Mouse (Mus musculus): ENCODE results near the gene Uchl3. TPM values are rescaled to one million over a fixed set of nuclear protein-coding genes. Genes with fewer than 3 reads are reported as not detected.

Gene Uchl3
- 10 to 100 TPM; 10.7 to 11.2 TPM for total RNA-seq (2023)

DNA sequence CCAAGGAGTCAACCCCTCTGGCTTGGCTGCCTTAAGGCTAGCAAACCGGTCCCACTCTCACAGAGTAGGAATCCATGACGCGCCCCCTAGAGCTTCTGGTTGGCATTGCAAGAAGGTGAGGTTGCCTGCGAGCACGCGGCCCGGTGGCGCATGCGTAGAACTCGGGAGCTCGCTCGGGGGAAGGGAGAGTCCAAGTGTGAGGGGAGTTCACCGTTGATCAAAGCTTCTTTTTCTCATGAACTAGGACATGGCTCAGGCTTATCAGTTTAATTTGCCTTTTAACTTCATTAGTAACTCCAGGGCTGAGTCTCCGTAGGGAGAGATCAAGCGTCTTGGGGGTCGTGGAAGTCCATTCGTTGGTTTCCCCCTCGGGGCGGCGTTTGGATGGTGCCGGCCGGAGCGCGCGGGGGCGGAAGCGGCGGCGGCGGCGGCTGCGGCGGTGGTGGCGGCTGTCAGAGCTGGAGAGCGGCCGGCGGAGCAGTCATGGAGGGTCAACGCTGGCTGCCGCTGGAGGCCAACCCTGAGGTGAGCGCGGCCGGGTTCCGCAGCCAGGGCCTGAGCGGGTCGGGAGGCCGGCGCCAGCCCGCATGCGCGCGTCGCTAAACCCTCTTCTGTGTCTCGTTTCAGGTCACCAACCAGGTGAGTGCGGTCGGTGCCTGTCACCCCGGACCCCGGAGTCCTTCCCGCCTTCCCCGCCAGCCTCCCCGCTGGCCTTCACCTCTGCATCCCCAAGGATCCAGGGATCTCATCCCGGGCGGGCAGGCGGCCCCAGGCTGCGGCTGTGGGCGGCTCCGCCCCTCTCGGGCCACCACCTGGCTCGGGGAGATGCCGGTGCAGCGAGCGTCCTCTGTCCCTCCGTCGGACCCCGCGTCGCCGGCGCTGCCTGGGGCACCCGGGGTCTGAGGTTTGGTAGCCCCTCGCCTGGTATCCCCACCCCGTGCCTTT is at the start of gene Uchl3:
Uchl3 (plus strand) TSS at position 387 of the 945 bp plus-strand sequence.

DNA sequence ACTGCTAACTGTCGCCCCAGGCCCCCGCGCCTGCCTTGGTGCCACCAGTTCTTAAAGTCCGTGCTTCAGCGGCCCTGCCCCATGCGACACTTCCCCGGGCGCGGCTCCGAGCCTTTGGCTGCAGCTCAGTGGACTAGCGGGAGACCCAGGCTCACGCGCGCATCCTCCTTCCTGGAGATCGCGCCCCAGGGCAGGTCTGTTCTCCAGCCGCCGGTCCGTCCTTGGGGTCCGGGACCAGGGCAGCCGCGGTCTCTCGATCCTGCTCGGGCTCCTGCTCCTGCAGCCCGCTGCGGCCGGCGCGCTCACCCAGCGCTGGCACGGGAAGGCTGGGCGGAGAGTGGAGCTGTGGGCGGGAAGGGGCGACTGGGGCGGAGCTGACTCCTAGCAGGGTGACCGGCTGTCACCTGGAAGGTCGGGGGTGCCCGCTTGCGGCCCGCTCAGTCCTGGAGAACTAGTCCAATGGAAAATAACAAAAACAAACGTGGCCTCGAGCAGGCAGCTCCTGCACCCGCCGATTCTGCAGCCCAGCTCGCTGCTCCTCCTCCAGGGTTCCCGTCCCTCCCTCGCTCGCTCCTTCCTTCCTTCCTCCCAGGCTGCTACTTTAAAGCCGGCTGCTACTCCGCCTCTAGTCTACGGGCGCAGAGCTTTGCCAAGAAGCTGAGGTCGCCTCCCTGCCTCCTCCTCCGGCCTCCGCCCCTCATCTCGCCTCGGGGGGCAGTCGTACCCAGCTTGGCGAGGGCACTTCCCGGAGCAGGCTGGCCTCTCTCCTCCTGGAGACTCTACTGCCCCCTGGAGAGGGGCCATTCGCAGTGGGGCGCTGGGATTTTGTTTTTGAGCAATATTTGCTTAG is 45.0 kb upstream of the Uchl3 start, which contains the start of gene Tbc1d4:
Tbc1d4 (minus strand) TSS at position 673 of the 850 bp plus-strand sequence.

DNA sequence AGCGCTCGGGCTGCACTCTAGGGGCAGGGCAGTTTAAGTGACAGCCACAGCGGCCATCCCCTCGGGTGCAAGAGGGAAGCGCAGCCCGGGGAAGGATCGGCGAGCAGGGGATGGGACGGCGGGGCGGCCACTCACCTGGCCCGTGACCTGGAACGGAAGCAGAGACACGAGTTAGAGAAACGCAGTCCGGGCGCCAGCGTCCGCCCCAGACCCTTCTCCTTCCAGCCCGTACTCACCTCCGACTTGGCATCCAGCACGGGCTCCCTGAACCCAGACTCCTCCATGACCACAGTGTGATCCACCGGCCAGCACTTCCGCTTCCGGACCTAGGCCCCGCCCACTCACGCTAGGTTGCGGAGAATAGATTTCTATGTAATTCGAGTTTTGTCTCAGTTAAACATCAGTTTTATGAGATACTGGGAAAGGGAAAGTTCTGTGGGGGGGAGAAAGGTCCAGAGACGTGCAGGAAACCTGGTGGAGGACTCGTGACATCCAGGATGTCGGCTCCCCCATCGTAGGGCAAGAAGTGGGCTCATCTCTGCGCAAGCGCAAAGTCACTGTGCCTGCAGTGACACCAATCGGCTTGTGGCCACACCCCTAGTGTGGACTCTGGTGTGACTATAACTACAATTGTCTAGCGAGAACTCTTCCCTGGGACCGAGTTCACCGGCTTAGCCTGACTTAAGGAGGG is 13.5 kb upstream of the Uchl3 start, which contains the start of gene Commd6:
Commd6 (minus strand) TSS at position 534 of the 691 bp plus-strand sequence.

DNA sequence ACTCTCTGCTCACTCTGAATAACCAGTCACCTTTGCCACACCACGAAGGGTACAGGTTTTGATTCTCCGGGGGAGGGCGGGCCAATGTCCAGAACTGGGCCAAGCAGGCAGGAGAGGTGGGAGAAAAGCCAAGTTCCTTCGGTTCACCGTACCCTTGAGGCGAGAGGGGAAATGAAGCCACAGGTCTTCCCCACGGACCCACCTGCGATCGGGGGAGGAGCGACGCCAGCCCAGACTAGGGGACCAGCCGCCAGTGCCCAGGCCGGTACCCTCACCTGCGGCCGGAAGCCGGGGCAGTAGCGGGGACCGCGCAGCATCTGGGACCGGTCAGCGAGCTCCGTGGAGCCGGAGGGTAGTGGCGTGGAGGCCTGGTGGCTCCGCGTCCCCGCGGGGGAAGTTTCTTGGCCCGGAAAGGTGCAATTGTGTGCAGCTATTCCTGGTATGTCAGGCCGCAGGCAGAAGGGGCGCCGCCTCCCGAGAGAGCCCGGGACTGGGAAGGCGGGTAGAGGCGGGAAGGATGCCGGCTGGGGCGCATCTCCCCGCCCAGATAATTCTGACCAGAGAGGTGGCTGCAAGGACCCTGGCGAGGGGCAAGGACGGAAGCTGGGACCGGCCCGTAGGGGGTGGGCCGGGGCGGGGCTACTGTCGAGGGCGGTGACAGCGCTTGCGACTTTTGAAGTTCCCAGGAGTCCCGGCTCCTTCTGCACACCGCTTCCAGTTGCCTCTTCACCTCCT is 75.6 kb downstream of the Uchl3 start, which contains the start of the genes Gm9922 and Lmo7:
Gm9922 (minus strand) TSS at position 578 of the 735 bp plus-strand sequence.
Lmo7 (plus strand) TSS at position 721 of the 735 bp plus-strand sequence.

Other genes starting within 250 kb of the Uchl3 start
- 1 to 10 TPM; 4.9 to 5.5 TPM for gene Tbc1d4, start 44.8 kb upstream of the Uchl3 start, total RNA-seq (2023)
- 10 to 100 TPM; 27.7 to 30.0 TPM for gene Commd6, start 13.3 kb upstream of the Uchl3 start, total RNA-seq (2023)
- gene Gm9922, start 75.8 kb downstream of the Uchl3 start, total RNA-seq (2023): not detected
- not detected for gene Lmo7, start 76.0 kb downstream of the Uchl3 start, total RNA-seq (2023)